Mouse (Mus musculus) myocyte (in vitro differentiated cells): ENCODE results near the gene Cpne2.

ENCODE experiments used
- MYOG ChIP-seq, 3 experiments: IDR thresholded peaks; one replicate each; pipeline ENCODE4 v1.6.1; 2011; ENCODE audit warnings: control low read depth in 2 of 3, low read depth in 2 of 3, mild to moderate bottlenecking in 2 of 3; ENCODE audit not compliant: insufficient read length in 2 of 3, control insufficient read depth in 1 of 3, insufficient read depth in 1 of 3
- POLR2A ChIP-seq: IDR thresholded peaks from one replicate; pipeline ENCODE4 v1.6.1; 2011; ENCODE audit warnings: low read depth, mild to moderate bottlenecking, control low read depth, moderate library complexity; ENCODE audit not compliant: insufficient read length
- REST ChIP-seq: IDR thresholded peaks from one replicate; pipeline ENCODE4 v1.6.1; 2011; ENCODE audit warnings: mild to moderate bottlenecking, control low read depth, moderate library complexity; ENCODE audit not compliant: insufficient read depth, insufficient read length
- USF1 ChIP-seq: IDR thresholded peaks from one replicate; pipeline ENCODE4 v1.6.1; 2011; ENCODE audit warnings: low read depth, mild to moderate bottlenecking, control low read depth, moderate library complexity

GRCm38 (mm10) chr8:94524554-94524953 is 8.2 kb upstream of the Cpne2 start:
- TF ChIP-seq POLR2A (no peak), REST (no peak), USF1 (no peak), MYOG (IDR thresholded peaks at IDR 0.05; ENCODE audit: control insufficient read depth in 1 of 3, insufficient read depth in 1 of 3, insufficient read length in 2 of 3, low read depth in 2 of 3) (no peak)
